Mouse (Mus musculus) lung, adult 2 months (tissue): Measurements from ENCODE around the gene Map4k5.

Source experiments
- CTCF ChIP-seq: fragments of 200-500 bp; IDR thresholded peaks from 2 replicates; pipeline ENCODE4 v1.5.1; 2011; ENCODE audit warnings: mild to moderate bottlenecking, low read length, control low read depth; ENCODE audit not compliant: insufficient read depth
- POLR2A ChIP-seq: fragments of 200-500 bp; IDR thresholded peaks from 2 replicates; pipeline ENCODE4 v1.6.1; 2011; ENCODE audit warnings: low read depth, mild to moderate bottlenecking, control low read depth, low read length, borderline replicate concordance; ENCODE audit errors: extremely low read depth

GRCm38 (mm10) chr12:69855641-69856300, 37.2 kb downstream of the Map4k5 start:
- TF ChIP-seq POLR2A (no peak), CTCF (no peak)
